Mouse (Mus musculus) heart, embryonic 13.5 days (tissue): ENCODE measurements around the gene Map4k5. TPM values are rescaled to one million over a fixed set of nuclear protein-coding genes. Genes with fewer than 3 reads are reported as not detected.

ENCODE experiments used
- ATAC-seq: fragments of 200-750 bp; cut with Nextera tagmentation; 2 replicates; pipeline ENCODE4 v1.8.0; 2017; ENCODE audit warnings: moderate TSS enrichment; ENCODE audit not compliant: insufficient number of reproducible peaks, low FRiP score, low TSS enrichment; ENCODE audit errors: extremely low read depth
- H3K27ac ChIP-seq: fragments of 300-500 bp; sonication (generic); replicated peaks from 2 replicates; pipeline ENCODE4 v1.5.1; 2015; ENCODE audit warnings: moderate library complexity, mild to moderate bottlenecking, inconsistent platforms
- H3K27me3 ChIP-seq: fragments of 300-500 bp; sonication (generic); replicated peaks from 2 replicates; pipeline ENCODE4 v1.6.1; 2015; ENCODE audit warnings: mild to moderate bottlenecking, inconsistent platforms
- H3K36me3 ChIP-seq: fragments of 300-500 bp; sonication (generic); 2 replicates; pipeline ENCODE4 v1.6.1; 2015; ENCODE audit warnings: mild to moderate bottlenecking, inconsistent platforms
- H3K4me1 ChIP-seq: fragments of 300-500 bp; sonication (generic); 2 replicates; pipeline ENCODE4 v1.6.1; 2015; ENCODE audit warnings: inconsistent platforms
- H3K4me2 ChIP-seq: fragments of 300-500 bp; sonication (generic); 2 replicates; pipeline ENCODE4 v1.6.1; 2015; ENCODE audit warnings: inconsistent platforms, mild to moderate bottlenecking, moderate library complexity
- H3K4me3 ChIP-seq: fragments of 300-500 bp; sonication (generic); 2 replicates; pipeline ENCODE4 v1.5.1; 2015; ENCODE audit warnings: moderate library complexity, mild to moderate bottlenecking, inconsistent platforms
- H3K9ac ChIP-seq: fragments of 300-500 bp; sonication (generic); 2 replicates; pipeline ENCODE4 v1.6.1; 2015; ENCODE audit warnings: inconsistent platforms, mild to moderate bottlenecking, moderate library complexity
- H3K9me3 ChIP-seq: fragments of 300-500 bp; sonication (generic); 2 replicates; pipeline ENCODE4 v1.6.1; 2016; ENCODE audit warnings: inconsistent platforms
- WGBS: fragments of 180-500 bp; shearing (Covaris S2); methylation state at CpG from one replicate; pipeline ENCODE4 v1.1.7; 2015; ENCODE audit warnings: mixed read lengths; 5-methylcytosine and 5-hydroxymethylcytosine counted together
- polyA plus RNA-seq: library from polyadenylated mRNA; unstranded; fragments of >200 nt; fragmentation: Nextera tagmentation; extraction: Ambion mirVana; gene quantifications from 2 replicates; pipeline ENCODE4 v1.2.1, GENCODE M21; 2015

The Map4k5 gene
- polyA plus RNA-seq, 1 experiment from 2014 or later = 25.5 TPM

GRCm38 (mm10) chr12:69911906-69912305 lies 18.9 kb upstream of the Map4k5 start:
- no peaks in the 10 kb centered on the region for H3K36me3 ChIP-seq
- peaks cover 17% of the 10 kb centered on the region for H3K4me1 ChIP-seq
- 75% methylated on average over 7 of the region's 7 CpGs for WGBS
- no peak for ATAC-seq
- H3K27me3 ChIP-seq = 0 out of 2 replicates have a peak, but pooled peaks cover 4% of the 10 kb centered on the region
- no peak overlapping the region for H3K9ac ChIP-seq
- H3K27ac ChIP-seq = no peak overlapping the region
- H3K4me2 ChIP-seq = no peak overlapping the region
- no peak overlapping the region for H3K4me3 ChIP-seq
- no peaks in the 10 kb centered on the region for H3K9me3 ChIP-seq

- H3K4me2 ChIP-seq = peak overlapping the region; percentile 78
- 0 out of 2 replicates have a peak, but pooled peaks cover 4% of the 10 kb centered on the region for H3K27me3 ChIP-seq
- peaks cover 17% of the 10 kb centered on the region for H3K4me1 ChIP-seq
- no peaks in the 10 kb centered on the region for H3K9me3 ChIP-seq
- H3K9ac ChIP-seq = peak overlapping the region; percentile 69
- WGBS = 34% methylated on average over 19 of the region's 19 CpGs
- H3K4me3 ChIP-seq = peak overlapping the region; percentile 50
- H3K36me3 ChIP-seq = no peaks in the 10 kb centered on the region
- no peak overlapping the region for H3K27ac ChIP-seq
- no peak for ATAC-seq
These were observed 15.5 kb upstream of the Map4k5 start for GRCm38 (mm10) chr12:69908511-69908900.

- Histone ChIP-seq H3K36me3 (no peaks in the 10 kb centered on the region), H3K9me3 (no peaks in the 10 kb centered on the region), H3K27ac (no peak overlapping the region), H3K27me3 (0 out of 2 replicates have a peak, but pooled peaks cover 4% of the 10 kb centered on the region), H3K4me1 (peaks cover 17% of the 10 kb centered on the region), H3K4me3 (peak overlapping the region; percentile 50), H3K9ac (peak overlapping the region; percentile 69), H3K4me2 (peak overlapping the region; percentile 78)
- ATAC-seq = no peak
- WGBS = 7% methylated on average over 30 of the region's 30 CpGs
These were observed 14.9 kb upstream of the Map4k5 start for GRCm38 (mm10) chr12:69907667-69908510.

GRCm38 (mm10) chr12:69904991-69905390 lies 12.0 kb upstream of the Map4k5 start:
- peaks cover 17% of the 10 kb centered on the region for H3K4me1 ChIP-seq

GRCm38 (mm10) chr12:69898119-69898518 lies 5.1 kb upstream of the Map4k5 start:
- peaks cover 33% of the 10 kb centered on the region for H3K4me1 ChIP-seq

More at GRCm38 (mm10) chr12:69904991-69905390, 12.0 kb upstream of the Map4k5 start:
- Histone ChIP-seq H3K27ac (no peak overlapping the region), H3K9me3 (no peaks in the 10 kb centered on the region), H3K27me3 (0 out of 2 replicates have a peak, but pooled peaks cover 4% of the 10 kb centered on the region), H3K36me3 (no peaks in the 10 kb centered on the region), H3K9ac (no peak overlapping the region), H3K4me2 (no peak overlapping the region), H3K4me3 (no peak overlapping the region)
- WGBS = 63% methylated on average over 2 of the region's 2 CpGs
- ATAC-seq = no peak

GRCm38 (mm10) chr12:69895046-69895445 lies 2.0 kb upstream of the Map4k5 start:
- Histone ChIP-seq H3K4me3 (no peak overlapping the region), H3K36me3 (no peaks in the 10 kb centered on the region; the same call in 1 of the 2 replicates), H3K27ac (peak overlapping the region; percentile 62), H3K27me3 (no peaks in the 10 kb centered on the region), H3K4me2 (no peak overlapping the region), H3K9me3 (no peaks in the 10 kb centered on the region), H3K9ac (no peak overlapping the region; the same call in 1 of the 2 replicates), H3K4me1 (peaks cover 49% of the 10 kb centered on the region)
- 70% methylated on average over 2 of the region's 2 CpGs for WGBS
- ATAC-seq = no peak

More at GRCm38 (mm10) chr12:69898119-69898518, 5.1 kb upstream of the Map4k5 start:
- H3K4me3 ChIP-seq = no peak overlapping the region
- no peaks in the 10 kb centered on the region for H3K27me3 ChIP-seq
- no peaks in the 10 kb centered on the region for H3K9me3 ChIP-seq
- ATAC-seq = no peak
- 27% methylated on average over 4 of the region's 4 CpGs for WGBS
- H3K27ac ChIP-seq = peak overlapping the region; percentile 39
- no peak overlapping the region for H3K4me2 ChIP-seq
- H3K36me3 ChIP-seq = no peaks in the 10 kb centered on the region
- H3K9ac ChIP-seq = no peak overlapping the region

GRCm38 (mm10) chr12:69893927-69894326 lies 927 bp upstream of the Map4k5 start:
- Histone ChIP-seq H3K27ac (peak overlapping the region; percentile 95; the same call in 1 of the 2 replicates), H3K4me2 (peak overlapping the region; percentile 73), H3K36me3 (no peaks in the 10 kb centered on the region; the same call in 1 of the 2 replicates), H3K9me3 (no peaks in the 10 kb centered on the region), H3K4me1 (peaks cover 57% of the 10 kb centered on the region), H3K4me3 (peak overlapping the region; percentile 75), H3K9ac (no peak overlapping the region), H3K27me3 (no peaks in the 10 kb centered on the region)
- no peak for ATAC-seq
- WGBS = 54% methylated on average over 6 of the region's 6 CpGs

GRCm38 (mm10) chr12:69891721-69892120 lies 1.3 kb downstream of the Map4k5 start:
- Histone ChIP-seq H3K4me2 (peak overlapping the region; percentile 73), H3K27me3 (no peaks in the 10 kb centered on the region), H3K4me1 (peaks cover 64% of the 10 kb centered on the region), H3K4me3 (peak overlapping the region; percentile 75), H3K27ac (peak overlapping the region; percentile 95), H3K9me3 (no peaks in the 10 kb centered on the region), H3K9ac (peak overlapping the region; percentile 93), H3K36me3 (peaks cover 6% of the 10 kb centered on the region; the same call in 1 of the 2 replicates)
- WGBS = 37% methylated on average over 3 of the region's 3 CpGs
- ATAC-seq = no peak

- peak overlapping the region; percentile 93 for H3K9ac ChIP-seq
- H3K4me3 ChIP-seq = peak overlapping the region; percentile 75
- H3K27me3 ChIP-seq = no peaks in the 10 kb centered on the region
- H3K9me3 ChIP-seq = no peaks in the 10 kb centered on the region
- H3K27ac ChIP-seq = peak overlapping the region; percentile 61
- ATAC-seq = no peak
- H3K36me3 ChIP-seq = peaks cover 9% of the 10 kb centered on the region; the same call in 1 of the 2 replicates
- peaks cover 68% of the 10 kb centered on the region for H3K4me1 ChIP-seq
- peak overlapping the region; percentile 73 for H3K4me2 ChIP-seq
- WGBS = 9% methylated on average over 5 of the region's 5 CpGs
These were observed 2.5 kb downstream of the Map4k5 start for GRCm38 (mm10) chr12:69890476-69890875.

- peaks cover 67% of the 10 kb centered on the region for H3K4me1 ChIP-seq
- peaks cover 9% of the 10 kb centered on the region; the same call in 1 of the 2 replicates for H3K36me3 ChIP-seq
- H3K4me2 ChIP-seq = peak overlapping the region; percentile 73
- peak overlapping the region; percentile 75 for H3K4me3 ChIP-seq
- H3K9me3 ChIP-seq = no peaks in the 10 kb centered on the region
- peak overlapping the region; percentile 93 for H3K9ac ChIP-seq
- H3K27ac ChIP-seq = peak overlapping the region; percentile 61
- WGBS = 48% methylated on average over 6 of the region's 6 CpGs
- ATAC-seq = no peak
- no peaks in the 10 kb centered on the region for H3K27me3 ChIP-seq
These were observed 2.9 kb downstream of the Map4k5 start for GRCm38 (mm10) chr12:69890051-69890450.

GRCm38 (mm10) chr12:69888345-69888744 lies 4.7 kb downstream of the Map4k5 start:
- H3K27me3 ChIP-seq = no peaks in the 10 kb centered on the region
- no peak overlapping the region for H3K27ac ChIP-seq
- H3K4me2 ChIP-seq = no peak overlapping the region
- 57% methylated on average over 1 of the region's 1 CpGs for WGBS
- no peak overlapping the region for H3K4me3 ChIP-seq
- peaks cover 51% of the 10 kb centered on the region for H3K4me1 ChIP-seq
- peaks cover 11% of the 10 kb centered on the region; the same call in 1 of the 2 replicates for H3K36me3 ChIP-seq
- no peak overlapping the region for H3K9ac ChIP-seq
- H3K9me3 ChIP-seq = no peaks in the 10 kb centered on the region
- ATAC-seq = no peak
